Mouse (Mus musculus) cerebellum, adult 8-10 months (tissue): Measurements from ENCODE around the gene Fbf1.
"Not testable (repeated sequence)": the region's sequence is repeated elsewhere in the genome, so short reads cannot be mapped to it uniquely, and the experiment has no call there.

Experiments used
- DNase-seq: peaks from one replicate; pipeline ENCODE4 v3.0.0; 2022

The Fbf1 gene

GRCm38 (mm10) chr11:116106963-116107776, 60.8 kb downstream of the Fbf1 start:
- DNase-seq: no peak

GRCm38 (mm10) chr11:116106154-116106962, 61.6 kb downstream of the Fbf1 start:
- no peak for DNase-seq

GRCm38 (mm10) chr11:116105065-116105464, 62.9 kb downstream of the Fbf1 start:
- DNase-seq: no peak

- DNase-seq: no peak
These were observed 63.8 kb downstream of the Fbf1 start for GRCm38 (mm10) chr11:116104006-116104646.

GRCm38 (mm10) chr11:116103572-116103971, 64.4 kb downstream of the Fbf1 start:
- DNase-seq: no peak

GRCm38 (mm10) chr11:116102472-116102871, 65.5 kb downstream of the Fbf1 start:
- no peak for DNase-seq

- no peak for DNase-seq
These were observed 66.0 kb downstream of the Fbf1 start for GRCm38 (mm10) chr11:116101931-116102381.

GRCm38 (mm10) chr11:116100839-116101238, 67.1 kb downstream of the Fbf1 start:
- no peak for DNase-seq

GRCm38 (mm10) chr11:116100385-116100784, 67.6 kb downstream of the Fbf1 start:
- no peak for DNase-seq

GRCm38 (mm10) chr11:116099462-116099861, 68.5 kb downstream of the Fbf1 start:
- DNase-seq: no peak

- DNase-seq: no peak
These were observed 69.1 kb downstream of the Fbf1 start for GRCm38 (mm10) chr11:116098711-116099460.

- DNase-seq: no peak
These were observed 71.5 kb downstream of the Fbf1 start for GRCm38 (mm10) chr11:116096213-116097108.

GRCm38 (mm10) chr11:116095573-116095972, 72.4 kb downstream of the Fbf1 start:
- DNase-seq: no peak

- no peak for DNase-seq
These were observed 74.0 kb downstream of the Fbf1 start for GRCm38 (mm10) chr11:116093771-116094565.

- DNase-seq: not testable (repeated sequence)
These were observed 75.0 kb downstream of the Fbf1 start for GRCm38 (mm10) chr11:116092959-116093358.
